Mouse (Mus musculus): ENCODE measurements around the gene Mcm10. TPM values are rescaled to one million over a fixed set of nuclear protein-coding genes. Genes with fewer than 3 reads are reported as not detected.
A peak's percentile ranks its signal among the peaks of the same experiment; 100 is the strongest.

Gene Mcm10
- polyA plus RNA-seq, 1 experiment from 2014 or later = 66.0 TPM

- Histone ChIP-seq H3K27me3 (ENCODE audit: control insufficient read depth, insufficient read depth, low read length) (no peaks in the 10 kb centered on the region), H3K4me3 (ENCODE audit: low read depth, low read length) (no peak overlapping the region), H3K4me2 (ENCODE audit: low read depth, low read length) (no peak overlapping the region), H3K4me1 (ENCODE audit: control insufficient read depth, insufficient read depth, low read length) (peaks cover 3% of the 10 kb centered on the region; the same call in 1 of the 2 replicates), H3K27ac (replicated peaks; ENCODE audit: low read depth, low read length) (no peak overlapping the region), H3K9me3 (replicated peaks; ENCODE audit: control insufficient read depth, low read length) (no peaks in the 10 kb centered on the region), H3K9ac (replicated peaks; ENCODE audit: low read length) (no peak overlapping the region), H3K36me3 (replicated peaks; ENCODE audit: control insufficient read depth, insufficient read depth, low read depth, low read length) (no peaks in the 10 kb centered on the region)
- no peak for DNase-seq (ENCODE audit: low spot score)
- 72% methylated on average over 7 of the region's 7 CpGs for WGBS
- ATAC-seq (replicated peaks; ENCODE audit: insufficient number of reproducible peaks, low FRiP score, low TSS enrichment, low read depth) = no peak
Measured at GRCm38 (mm10) chr2:5014616-5015015, 2.0 kb upstream of the Mcm10 start.

GRCm38 (mm10) chr2:5011898-5012490, 597 bp downstream of the Mcm10 start:
- Histone ChIP-seq H3K4me2 (ENCODE audit: low read depth, low read length) (peak overlapping the region; percentile 51), H3K27me3 (ENCODE audit: control insufficient read depth, insufficient read depth, low read length) (no peaks in the 10 kb centered on the region), H3K4me3 (ENCODE audit: low read depth, low read length) (peak overlapping the region; percentile 76), H3K9ac (replicated peaks; ENCODE audit: low read length) (peak overlapping the region; percentile 75), H3K36me3 (replicated peaks; ENCODE audit: control insufficient read depth, insufficient read depth, low read depth, low read length) (peaks cover 12% of the 10 kb centered on the region), H3K27ac (replicated peaks; ENCODE audit: low read depth, low read length) (no peak overlapping the region), H3K4me1 (ENCODE audit: control insufficient read depth, insufficient read depth, low read length) (peaks cover 3% of the 10 kb centered on the region; the same call in 1 of the 2 replicates), H3K9me3 (replicated peaks; ENCODE audit: control insufficient read depth, low read length) (no peaks in the 10 kb centered on the region)
- WGBS = 14% methylated on average over 8 of the region's 8 CpGs
- ATAC-seq (replicated peaks; ENCODE audit: insufficient number of reproducible peaks, low FRiP score, low TSS enrichment, low read depth) = no peak
- DNase-seq (ENCODE audit: low spot score) = no peak

- no peaks in the 10 kb centered on the region for H3K9me3 ChIP-seq (replicated peaks; ENCODE audit: control insufficient read depth, low read length)
- peaks cover 12% of the 10 kb centered on the region for H3K36me3 ChIP-seq (replicated peaks; ENCODE audit: control insufficient read depth, insufficient read depth, low read depth, low read length)
- no peak overlapping the region for H3K27ac ChIP-seq (replicated peaks; ENCODE audit: low read depth, low read length)
- H3K9ac ChIP-seq (replicated peaks; ENCODE audit: low read length) = no peak overlapping the region
- 90% methylated on average over 4 of the region's 4 CpGs for WGBS
- H3K4me1 ChIP-seq (ENCODE audit: control insufficient read depth, insufficient read depth, low read length) = peaks cover 3% of the 10 kb centered on the region; the same call in 1 of the 2 replicates
- H3K4me3 ChIP-seq (ENCODE audit: low read depth, low read length) = no peak overlapping the region
- H3K27me3 ChIP-seq (ENCODE audit: control insufficient read depth, insufficient read depth, low read length) = no peaks in the 10 kb centered on the region
- DNase-seq (ENCODE audit: low spot score) (no peak), ATAC-seq (replicated peaks; ENCODE audit: insufficient number of reproducible peaks, low FRiP score, low TSS enrichment, low read depth) (no peak)
- no peak overlapping the region for H3K4me2 ChIP-seq (ENCODE audit: low read depth, low read length)
Measured at GRCm38 (mm10) chr2:5007107-5007506, 5.5 kb downstream of the Mcm10 start.

GRCm38 (mm10) chr2:5001266-5001665, 11.3 kb downstream of the Mcm10 start:
- no peak overlapping the region for H3K4me3 ChIP-seq (ENCODE audit: low read depth, low read length)
- no peaks in the 10 kb centered on the region for H3K9me3 ChIP-seq (replicated peaks; ENCODE audit: control insufficient read depth, low read length)
- DNase-seq (ENCODE audit: low spot score) = no peak
- no peak overlapping the region for H3K4me2 ChIP-seq (ENCODE audit: low read depth, low read length)
- H3K27ac ChIP-seq (replicated peaks; ENCODE audit: low read depth, low read length) = no peak overlapping the region
- ATAC-seq (replicated peaks; ENCODE audit: insufficient number of reproducible peaks, low FRiP score, low TSS enrichment, low read depth) = no peak
- WGBS = 91% methylated on average over 6 of the region's 6 CpGs
- no peaks in the 10 kb centered on the region for H3K4me1 ChIP-seq (ENCODE audit: control insufficient read depth, insufficient read depth, low read length)
- H3K27me3 ChIP-seq (ENCODE audit: control insufficient read depth, insufficient read depth, low read length) = no peaks in the 10 kb centered on the region
- H3K36me3 ChIP-seq (replicated peaks; ENCODE audit: control insufficient read depth, insufficient read depth, low read depth, low read length) = no peaks in the 10 kb centered on the region; the same call in 1 of the 2 replicates
- H3K9ac ChIP-seq (replicated peaks; ENCODE audit: low read length) = no peak overlapping the region

- no peak overlapping the region for H3K4me3 ChIP-seq (ENCODE audit: low read depth, low read length)
- H3K27ac ChIP-seq (replicated peaks; ENCODE audit: low read depth, low read length) = no peak overlapping the region
- no peaks in the 10 kb centered on the region; the same call in 1 of the 2 replicates for H3K36me3 ChIP-seq (replicated peaks; ENCODE audit: control insufficient read depth, insufficient read depth, low read depth, low read length)
- WGBS = 87% methylated on average over 3 of the region's 3 CpGs
- no peak overlapping the region for H3K4me2 ChIP-seq (ENCODE audit: low read depth, low read length)
- no peak overlapping the region for H3K9ac ChIP-seq (replicated peaks; ENCODE audit: low read length)
- no peaks in the 10 kb centered on the region for H3K27me3 ChIP-seq (ENCODE audit: control insufficient read depth, insufficient read depth, low read length)
- ATAC-seq (replicated peaks; ENCODE audit: insufficient number of reproducible peaks, low FRiP score, low TSS enrichment, low read depth) = no peak
- no peak for DNase-seq (ENCODE audit: low spot score)
- H3K4me1 ChIP-seq (ENCODE audit: control insufficient read depth, insufficient read depth, low read length) = no peaks in the 10 kb centered on the region
- H3K9me3 ChIP-seq (replicated peaks; ENCODE audit: control insufficient read depth, low read length) = no peaks in the 10 kb centered on the region
Measured at GRCm38 (mm10) chr2:4998905-4999304, 13.7 kb downstream of the Mcm10 start.

- H3K36me3 ChIP-seq (replicated peaks; ENCODE audit: control insufficient read depth, insufficient read depth, low read depth, low read length) = peaks cover 1% of the 10 kb centered on the region
- DNase-seq (ENCODE audit: low spot score) = no peak
- 90% methylated on average over 6 of the region's 6 CpGs for WGBS
- no peak overlapping the region for H3K27ac ChIP-seq (replicated peaks; ENCODE audit: low read depth, low read length)
- no peak overlapping the region for H3K4me2 ChIP-seq (ENCODE audit: low read depth, low read length)
- no peaks in the 10 kb centered on the region for H3K4me1 ChIP-seq (ENCODE audit: control insufficient read depth, insufficient read depth, low read length)
- H3K27me3 ChIP-seq (ENCODE audit: control insufficient read depth, insufficient read depth, low read length) = no peaks in the 10 kb centered on the region
- H3K9ac ChIP-seq (replicated peaks; ENCODE audit: low read length) = no peak overlapping the region
- H3K9me3 ChIP-seq (replicated peaks; ENCODE audit: control insufficient read depth, low read length) = no peaks in the 10 kb centered on the region
- ATAC-seq (replicated peaks; ENCODE audit: insufficient number of reproducible peaks, low FRiP score, low TSS enrichment, low read depth) = no peak
- H3K4me3 ChIP-seq (ENCODE audit: low read depth, low read length) = no peak overlapping the region
Measured at GRCm38 (mm10) chr2:4996421-4996824, 16.2 kb downstream of the Mcm10 start.

GRCm38 (mm10) chr2:4995646-4996045, 16.9 kb downstream of the Mcm10 start:
- no peaks in the 10 kb centered on the region for H3K4me1 ChIP-seq (ENCODE audit: control insufficient read depth, insufficient read depth, low read length)
- peaks cover 8% of the 10 kb centered on the region for H3K36me3 ChIP-seq (replicated peaks; ENCODE audit: control insufficient read depth, insufficient read depth, low read depth, low read length)
- no peak for DNase-seq (ENCODE audit: low spot score)
- H3K9ac ChIP-seq (replicated peaks; ENCODE audit: low read length) = no peak overlapping the region
- no peaks in the 10 kb centered on the region for H3K27me3 ChIP-seq (ENCODE audit: control insufficient read depth, insufficient read depth, low read length)
- no peaks in the 10 kb centered on the region for H3K9me3 ChIP-seq (replicated peaks; ENCODE audit: control insufficient read depth, low read length)
- H3K27ac ChIP-seq (replicated peaks; ENCODE audit: low read depth, low read length) = no peak overlapping the region
- 90% methylated on average over 11 of the region's 11 CpGs for WGBS
- no peak overlapping the region for H3K4me2 ChIP-seq (ENCODE audit: low read depth, low read length)
- H3K4me3 ChIP-seq (ENCODE audit: low read depth, low read length) = no peak overlapping the region
- no peak for ATAC-seq (replicated peaks; ENCODE audit: insufficient number of reproducible peaks, low FRiP score, low TSS enrichment, low read depth)

GRCm38 (mm10) chr2:4994436-4994835, 18.2 kb downstream of the Mcm10 start:
- no peak overlapping the region for H3K4me2 ChIP-seq (ENCODE audit: low read depth, low read length)
- H3K4me1 ChIP-seq (ENCODE audit: control insufficient read depth, insufficient read depth, low read length) = no peaks in the 10 kb centered on the region
- H3K27ac ChIP-seq (replicated peaks; ENCODE audit: low read depth, low read length) = no peak overlapping the region
- no peak overlapping the region for H3K9ac ChIP-seq (replicated peaks; ENCODE audit: low read length)
- no peak overlapping the region for H3K4me3 ChIP-seq (ENCODE audit: low read depth, low read length)
- WGBS = 85% methylated on average over 4 of the region's 4 CpGs
- H3K27me3 ChIP-seq (ENCODE audit: control insufficient read depth, insufficient read depth, low read length) = no peaks in the 10 kb centered on the region
- no peaks in the 10 kb centered on the region for H3K9me3 ChIP-seq (replicated peaks; ENCODE audit: control insufficient read depth, low read length)
- H3K36me3 ChIP-seq (replicated peaks; ENCODE audit: control insufficient read depth, insufficient read depth, low read depth, low read length) = peaks cover 8% of the 10 kb centered on the region
- ATAC-seq (replicated peaks; ENCODE audit: insufficient number of reproducible peaks, low FRiP score, low TSS enrichment, low read depth) (no peak), DNase-seq (ENCODE audit: low spot score) (no peak)
